Mouse (Mus musculus): ENCODE measurements around the gene Mnd1.

Gene Mnd1

DNA sequence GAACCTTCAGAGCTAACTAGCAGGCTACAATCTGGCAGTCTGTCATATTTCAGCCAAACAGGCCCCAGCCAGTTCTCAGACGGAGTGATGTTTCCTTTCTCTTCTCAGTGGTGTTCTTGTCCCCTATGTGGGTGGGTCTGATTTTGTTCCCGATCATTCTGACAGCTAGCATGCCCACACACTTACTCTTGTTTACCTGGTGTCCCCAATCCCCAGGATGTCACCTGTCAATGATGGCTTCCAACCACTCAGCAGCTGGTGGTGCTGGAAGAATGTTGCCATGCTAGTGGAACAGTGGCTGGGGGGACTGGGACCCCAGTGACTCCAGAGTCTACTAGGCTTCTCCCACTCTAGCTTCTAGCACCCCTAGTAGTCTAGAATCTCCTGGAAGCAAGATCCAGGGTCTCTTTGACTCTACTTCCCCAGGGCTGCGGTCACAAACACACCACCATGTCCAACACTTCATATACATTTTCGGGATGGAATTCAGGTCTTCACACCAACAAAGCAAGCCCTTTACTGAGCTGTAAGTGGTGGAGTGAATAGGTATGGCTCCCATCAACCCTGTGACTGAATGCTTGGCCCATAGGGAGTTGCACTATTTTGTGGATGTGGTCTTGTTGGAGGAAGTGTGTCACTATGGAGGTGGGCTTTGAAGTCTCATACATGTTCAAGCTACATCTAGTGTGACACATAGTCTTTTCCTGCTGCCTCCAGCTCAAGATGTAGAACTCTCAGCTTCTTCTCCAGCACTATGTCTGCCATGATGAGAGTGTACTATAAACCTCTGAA lies 2.2 kb upstream of the Mnd1 start:
- no peak for DNase-seq (ENCODE audit: low read depth, low spot score)

DNA sequence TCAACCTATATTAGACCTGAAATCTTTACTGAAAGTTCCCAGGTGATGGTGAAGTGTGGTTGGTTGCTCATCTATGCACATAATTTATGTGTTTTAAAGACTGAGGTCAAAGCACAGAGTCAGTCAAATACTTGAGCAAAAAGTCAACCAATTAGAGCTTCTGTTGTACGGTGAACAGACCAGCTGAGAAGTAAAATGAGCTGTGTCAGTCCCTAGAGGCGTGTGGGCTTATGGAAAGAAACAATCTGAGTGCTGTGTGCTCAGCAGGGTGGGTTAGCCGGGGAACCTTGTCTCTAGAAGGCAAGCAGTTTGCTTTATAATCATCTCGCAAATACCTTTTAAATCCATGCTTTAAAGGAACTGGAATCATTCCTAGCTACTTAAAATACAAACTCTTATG lies 1.4 kb upstream of the Mnd1 start:
- DNase-seq (ENCODE audit: low read depth, low spot score): no peak

DNA sequence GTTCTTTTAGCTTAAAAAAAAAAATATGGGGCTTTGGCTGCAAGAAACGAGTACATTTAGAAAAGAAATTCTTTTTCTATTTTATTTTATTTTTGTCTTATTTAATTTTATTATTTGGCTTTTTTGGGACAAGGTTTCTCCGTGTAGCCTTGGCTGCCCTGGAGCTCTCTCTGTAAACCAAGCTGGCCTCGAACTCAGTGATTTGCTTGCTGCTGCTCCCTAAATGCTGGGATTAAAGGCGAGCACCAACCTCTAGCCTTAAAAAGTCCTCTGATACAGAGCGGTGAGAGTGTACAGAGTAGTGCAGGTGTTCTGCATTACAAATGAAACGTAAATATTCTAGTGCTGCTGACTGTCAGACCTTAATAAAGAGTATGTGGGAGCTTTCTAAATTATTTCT lies 519 bp upstream of the Mnd1 start:
- no peak for DNase-seq (ENCODE audit: low read depth, low spot score)

DNA sequence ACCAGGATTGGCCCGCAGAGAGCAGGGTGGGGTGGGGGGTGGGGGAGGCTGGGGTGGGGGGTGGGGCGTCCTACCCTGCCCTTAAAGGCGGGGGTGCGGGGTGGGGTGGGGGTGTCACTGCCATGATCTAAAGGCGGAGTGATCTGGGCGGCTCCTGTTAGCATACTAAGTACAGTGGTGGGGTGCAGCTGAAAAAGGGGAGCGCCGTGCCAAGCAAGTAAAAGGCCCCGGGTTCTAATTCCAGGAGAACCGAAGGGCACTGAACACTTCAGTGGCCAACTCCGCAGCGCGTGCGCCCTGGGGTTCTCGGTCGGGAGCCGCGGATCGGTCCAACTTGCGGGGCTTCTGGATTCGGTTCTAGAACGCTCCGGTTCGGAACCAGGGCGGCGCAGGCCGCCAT lies 440 bp downstream of the Mnd1 start:
- no peak for DNase-seq (ENCODE audit: low read depth, low spot score)

DNA sequence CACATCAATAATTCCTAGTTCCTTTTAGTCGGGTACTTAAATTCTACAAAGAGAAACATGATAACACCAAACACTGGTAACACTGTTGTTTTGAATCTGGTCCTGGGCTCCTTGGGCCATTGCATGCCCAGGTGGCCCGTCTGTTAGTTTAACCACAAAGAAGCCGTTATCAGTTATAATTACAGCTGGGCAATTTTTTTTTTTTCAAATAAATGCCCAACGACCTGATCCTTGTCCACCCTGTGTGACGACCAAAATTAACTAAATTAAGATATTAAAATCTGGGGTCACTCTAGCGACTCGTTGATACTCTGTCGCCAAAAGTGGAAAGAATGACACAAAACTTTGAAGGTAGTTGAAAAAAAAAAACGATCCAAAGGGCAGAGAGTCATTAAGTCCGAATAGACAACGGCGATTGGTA lies 855 bp downstream of the Mnd1 start:
- DNase-seq (ENCODE audit: low read depth, low spot score): peak; percentile 11

DNA sequence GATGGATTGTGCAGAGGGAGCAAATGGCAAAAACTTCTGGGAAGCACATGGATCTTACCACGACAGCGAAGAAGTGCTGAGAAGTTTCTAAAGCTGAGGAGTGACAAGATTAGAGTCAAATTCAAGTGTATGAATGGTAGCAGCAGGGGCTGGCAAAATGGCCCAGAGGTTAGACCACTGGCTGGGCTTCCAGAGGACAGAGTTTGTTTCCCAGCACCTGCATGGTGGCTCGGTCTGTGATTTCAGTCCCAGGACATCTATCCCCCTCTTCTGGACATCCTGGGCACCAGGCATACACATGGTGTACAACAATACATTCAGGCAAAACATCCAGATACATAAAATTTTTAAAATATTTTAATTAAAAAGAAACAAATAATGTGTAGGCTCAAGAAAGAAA lies 5.8 kb downstream of the Mnd1 start:
- DNase-seq (ENCODE audit: low read depth, low spot score): no peak

DNA sequence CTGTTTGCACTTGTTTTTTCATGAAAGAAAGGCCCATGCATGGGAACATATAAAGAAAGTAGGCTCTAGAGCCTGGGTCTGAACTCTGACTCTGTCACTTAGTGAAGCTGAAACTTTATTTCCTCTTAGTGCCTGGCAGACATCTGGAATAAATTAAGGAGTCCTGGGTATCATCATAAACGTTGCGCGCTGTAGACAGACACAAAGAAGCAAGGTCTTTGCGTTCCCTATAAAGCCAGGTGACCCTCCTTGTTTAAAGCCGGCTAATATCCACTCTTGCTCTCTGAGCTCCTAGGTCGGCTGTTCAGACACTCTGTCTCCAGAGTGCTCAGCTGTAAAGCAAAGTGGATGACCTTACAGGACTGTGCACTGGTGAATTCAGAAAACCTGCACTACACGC lies 14.6 kb downstream of the Mnd1 start:
- DNase-seq (ENCODE audit: low read depth, low spot score): no peak

DNA sequence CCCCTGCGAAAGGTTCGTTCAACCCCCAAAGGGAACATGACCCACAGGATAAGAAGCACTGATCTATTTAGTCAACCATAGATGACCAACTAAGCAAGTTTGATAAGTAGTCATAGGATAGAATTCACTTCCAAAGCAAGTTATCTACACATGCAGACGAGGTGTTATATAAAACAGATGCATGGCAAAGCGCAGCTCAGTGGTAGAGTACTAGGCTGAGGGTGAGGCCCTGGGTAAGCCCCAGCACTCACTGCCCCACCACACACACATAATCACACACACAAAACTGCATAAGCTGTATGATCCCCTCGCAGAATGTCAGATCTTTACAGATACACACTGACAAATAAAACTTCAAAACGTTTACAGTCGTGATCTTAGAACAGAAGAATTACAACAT lies 19.1 kb downstream of the Mnd1 start:
- DNase-seq (ENCODE audit: low read depth, low spot score): no peak

DNA sequence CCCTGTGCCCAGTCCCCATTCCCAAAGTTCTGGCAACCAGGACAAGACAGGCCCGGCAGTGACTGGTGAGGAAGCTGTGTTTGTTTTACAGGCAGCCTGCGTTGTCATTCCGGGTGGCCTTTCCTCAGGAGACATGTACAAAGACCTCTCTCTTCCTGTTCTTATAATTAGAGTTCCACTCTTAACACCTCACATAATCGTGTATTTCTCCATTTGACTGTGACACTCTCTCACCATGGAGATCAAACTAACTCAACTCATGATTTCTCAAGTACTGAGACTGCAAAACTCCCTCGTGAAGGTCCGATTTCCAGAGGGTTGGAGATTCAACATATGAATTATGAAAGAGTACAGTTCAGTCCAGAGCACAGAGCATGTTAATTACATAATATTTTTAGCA lies 19.7 kb downstream of the Mnd1 start:
- no peak for DNase-seq (ENCODE audit: low read depth, low spot score)

DNA sequence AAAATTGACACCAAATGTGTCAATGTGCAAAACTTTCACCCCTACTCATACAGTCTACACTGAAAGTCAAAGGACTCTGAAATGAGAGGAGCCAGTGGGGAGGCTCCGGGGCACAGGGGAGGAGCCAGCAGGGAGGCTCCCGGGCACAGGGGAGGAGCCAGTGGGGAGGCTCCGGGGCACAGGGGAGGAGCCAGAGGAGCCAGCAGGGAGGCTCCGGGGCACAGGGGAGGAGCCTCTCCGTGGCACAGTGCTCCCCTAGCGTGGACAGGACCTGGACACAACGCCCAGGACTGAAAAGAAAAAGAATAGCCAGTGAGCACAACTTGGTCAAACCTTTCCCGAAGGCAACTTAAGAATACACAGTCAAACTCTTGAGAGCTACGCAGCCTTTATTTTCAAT lies 20.2 kb downstream of the Mnd1 start:
- no peak for DNase-seq (ENCODE audit: low read depth, low spot score)

DNA sequence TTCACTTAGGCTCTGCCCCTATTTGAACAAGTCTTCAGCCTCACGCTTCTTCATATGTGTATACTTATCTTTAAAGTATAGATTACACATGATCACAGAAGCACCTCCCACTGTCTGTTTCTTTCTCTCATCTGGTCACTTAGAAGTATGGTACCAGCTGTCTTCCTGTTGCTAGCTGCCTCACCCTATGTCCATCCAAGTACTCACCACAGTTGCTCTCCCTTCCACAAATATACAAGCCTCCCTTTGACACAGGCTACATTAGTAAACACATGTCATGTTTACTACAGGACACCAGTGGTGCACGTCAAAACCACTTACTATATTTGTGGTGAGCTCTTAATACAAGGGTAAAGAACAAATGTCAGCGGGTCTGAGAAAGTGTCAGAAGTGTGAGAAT lies 24.2 kb downstream of the Mnd1 start:
- no peak for DNase-seq (ENCODE audit: low read depth, low spot score)

DNA sequence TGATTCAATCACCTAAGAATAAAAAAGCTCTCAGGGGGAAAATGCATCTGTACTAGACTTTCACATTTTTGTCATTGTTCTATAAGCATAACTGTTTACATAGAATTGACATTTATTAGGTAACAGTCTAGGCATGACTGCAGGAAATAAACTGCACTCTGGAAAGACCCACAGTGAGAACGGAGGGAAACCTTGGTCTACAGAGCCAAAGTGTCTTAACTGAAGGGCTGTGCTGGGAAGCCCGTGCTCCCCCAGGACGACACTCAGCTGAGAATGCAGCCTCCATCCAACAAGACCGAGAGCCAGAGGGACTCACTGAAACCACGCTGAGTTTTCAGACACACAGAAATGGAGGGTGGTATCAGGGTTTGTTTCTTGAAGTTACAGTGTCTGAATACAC lies 24.8 kb downstream of the Mnd1 start:
- no peak for DNase-seq (ENCODE audit: low read depth, low spot score)

DNA sequence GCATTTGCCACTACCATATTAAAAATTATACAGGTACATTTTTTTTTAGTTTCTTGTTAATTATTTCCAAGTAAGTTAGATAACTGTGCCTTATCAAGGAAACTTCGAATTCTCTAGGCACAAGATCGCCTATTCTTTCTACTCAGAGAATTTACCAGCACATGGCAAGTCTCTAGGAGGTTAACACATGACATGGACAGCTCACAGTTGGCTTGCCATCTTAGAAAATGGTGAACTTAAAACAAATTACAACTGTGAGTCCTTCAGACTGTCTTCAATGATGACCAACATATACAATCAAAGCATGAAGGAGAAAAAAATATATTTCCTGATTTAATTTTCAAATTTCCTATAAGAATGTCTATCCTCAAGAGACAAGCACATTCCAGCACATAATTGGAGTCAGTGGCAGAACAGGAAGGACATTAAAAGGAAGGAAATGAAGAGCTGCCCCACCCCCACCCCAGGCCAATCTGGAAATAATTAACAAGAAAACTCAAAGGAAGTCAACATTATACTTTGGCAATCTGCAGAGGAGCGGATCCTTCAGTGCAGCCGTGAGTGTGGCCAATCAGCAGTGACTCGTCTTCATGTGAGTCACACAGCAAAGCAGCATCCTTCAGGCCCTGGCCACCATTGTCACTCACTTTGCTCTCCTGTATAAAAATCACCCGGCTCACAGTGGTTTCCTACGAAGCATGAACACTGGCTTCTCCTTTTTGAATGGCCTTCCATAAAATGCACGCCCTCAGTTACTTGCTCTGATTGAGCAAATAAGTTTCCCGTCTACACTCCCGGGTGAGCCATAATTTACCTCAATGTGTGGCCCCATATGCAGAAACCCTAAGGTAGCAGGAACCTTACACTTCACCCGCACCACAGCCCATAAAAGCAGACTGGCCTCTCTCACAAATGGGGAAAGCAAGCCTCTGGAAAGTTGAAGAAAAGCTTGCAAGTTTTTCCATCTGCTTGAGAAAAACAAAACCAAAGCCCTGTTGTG lies 26.4 kb downstream of the Mnd1 start:
- DNase-seq (ENCODE audit: low read depth, low spot score): no peak

DNA sequence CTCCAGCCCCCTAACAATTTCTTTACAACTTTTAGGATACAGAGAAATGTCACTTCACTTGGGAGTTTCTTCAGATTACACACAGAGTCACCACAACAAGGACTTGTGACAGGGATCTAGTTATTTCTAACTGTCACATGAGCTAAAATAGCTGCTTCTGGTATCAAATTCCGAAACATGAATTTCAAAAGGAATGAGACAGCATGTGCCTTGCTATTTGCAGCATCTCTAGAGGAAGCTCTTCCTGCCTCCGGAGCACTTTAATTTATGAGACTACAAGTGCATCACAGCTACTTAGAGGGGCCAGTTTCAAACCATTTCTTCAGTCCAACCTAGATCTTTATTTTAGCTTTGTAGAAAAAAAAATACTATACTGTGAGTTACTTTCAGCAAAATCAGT lies 28.2 kb downstream of the Mnd1 start:
- no peak for DNase-seq (ENCODE audit: low read depth, low spot score)

DNA sequence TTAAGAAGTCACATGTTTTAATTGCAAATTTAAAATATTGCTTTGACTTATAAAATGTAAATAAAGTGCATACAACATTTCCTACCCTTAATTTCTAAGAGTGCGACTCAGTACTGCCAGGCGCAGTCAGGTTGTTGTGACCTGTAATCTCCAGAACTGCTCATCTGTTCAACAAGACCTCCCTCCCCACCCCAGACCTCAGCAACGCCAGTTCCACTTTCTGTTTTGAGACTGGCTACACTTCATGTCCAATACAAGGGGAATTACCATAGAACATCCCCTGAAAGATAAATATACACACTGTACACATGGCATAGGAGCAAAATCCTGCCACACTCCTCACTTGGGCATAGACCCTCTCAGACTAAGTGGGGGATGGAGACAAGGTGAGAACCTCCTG lies 28.9 kb downstream of the Mnd1 start:
- DNase-seq (ENCODE audit: low read depth, low spot score): no peak

DNA sequence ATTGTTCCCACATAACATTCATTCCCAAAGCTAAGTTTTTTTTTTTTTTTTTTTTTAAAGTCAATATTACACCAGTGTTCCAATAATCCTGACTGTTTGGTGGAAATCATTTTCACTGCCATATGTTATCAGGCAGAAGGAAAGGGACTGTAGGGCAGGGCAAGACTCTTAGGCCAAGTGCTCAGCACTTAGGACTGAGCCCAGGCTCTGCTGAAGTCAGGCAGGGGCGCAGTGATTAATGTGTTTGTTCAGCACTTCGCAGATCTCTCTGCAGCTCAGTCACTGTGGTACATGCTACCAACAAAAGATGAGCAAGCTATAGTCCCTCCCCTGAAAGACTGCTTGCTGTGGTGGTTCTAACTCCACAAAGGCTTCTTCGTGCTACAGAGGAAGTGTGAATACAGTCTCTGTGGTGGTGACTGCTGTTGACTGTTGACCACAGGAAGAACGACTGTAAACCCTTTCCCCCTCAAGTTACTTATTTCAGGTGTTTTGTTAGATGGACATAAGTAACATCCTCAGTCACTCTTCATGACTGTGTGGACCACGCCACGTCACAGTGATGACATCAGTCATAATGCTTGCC lies 29.8 kb downstream of the Mnd1 start:
- DNase-seq (ENCODE audit: low read depth, low spot score): no peak

DNA sequence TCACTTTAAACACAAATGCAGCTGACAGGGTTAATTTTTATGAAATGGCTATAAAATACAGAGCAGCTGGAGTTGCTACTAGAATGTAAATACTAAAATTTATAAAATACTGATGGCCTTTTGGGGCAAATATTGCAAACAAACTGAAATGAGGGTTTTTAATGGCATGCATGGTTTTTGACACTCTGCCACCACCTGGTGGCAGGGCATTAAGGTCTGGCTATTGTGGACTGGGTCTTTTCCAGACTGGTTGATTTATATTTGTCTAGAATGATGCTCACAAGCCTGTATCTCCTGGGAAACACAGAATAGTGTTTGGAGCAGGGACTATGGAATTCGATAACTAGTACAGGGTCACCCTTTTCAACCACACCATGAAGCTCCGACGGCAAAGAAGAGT lies 32.1 kb downstream of the Mnd1 start:
- DNase-seq (ENCODE audit: low read depth, low spot score): no peak

DNA sequence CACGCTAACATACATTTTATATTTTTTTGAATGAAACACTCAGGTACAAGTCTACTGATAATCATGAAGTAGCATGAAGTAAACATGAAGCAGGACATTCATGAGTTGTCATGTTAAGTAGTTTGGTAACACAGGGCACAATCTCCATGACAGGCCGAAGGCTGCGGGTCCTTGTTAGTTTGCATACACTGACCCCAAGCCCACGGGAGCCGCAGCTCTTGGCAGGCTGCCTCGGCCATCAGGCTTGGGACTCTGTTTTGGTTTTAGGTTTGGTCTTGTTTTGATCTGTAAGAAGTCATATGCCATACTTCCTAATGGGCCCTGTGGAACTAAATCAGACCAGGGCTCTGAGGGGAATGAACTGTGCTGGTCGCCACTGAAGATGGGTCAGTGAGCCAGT lies 36.9 kb downstream of the Mnd1 start:
- no peak for DNase-seq (ENCODE audit: low read depth, low spot score)

DNA sequence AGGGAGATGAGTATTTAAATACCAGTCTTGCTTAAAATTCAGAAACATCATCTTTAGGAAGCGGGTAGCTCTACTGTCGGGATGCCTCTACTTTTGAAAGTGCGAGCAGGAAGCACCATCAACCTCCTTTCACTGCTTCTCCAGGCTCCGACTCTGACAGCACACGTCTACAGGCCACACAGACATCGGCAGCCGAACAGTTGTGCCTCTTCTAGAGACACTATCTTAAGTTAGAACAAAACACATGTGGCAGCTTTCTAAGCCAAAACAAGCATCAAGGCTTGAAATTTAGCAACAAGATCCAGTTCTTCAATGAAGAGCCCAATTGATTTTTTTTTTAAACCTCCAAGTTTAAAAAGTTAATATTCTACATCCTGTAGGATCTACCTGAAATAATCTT lies 37.4 kb downstream of the Mnd1 start:
- no peak for DNase-seq (ENCODE audit: low read depth, low spot score)

DNA sequence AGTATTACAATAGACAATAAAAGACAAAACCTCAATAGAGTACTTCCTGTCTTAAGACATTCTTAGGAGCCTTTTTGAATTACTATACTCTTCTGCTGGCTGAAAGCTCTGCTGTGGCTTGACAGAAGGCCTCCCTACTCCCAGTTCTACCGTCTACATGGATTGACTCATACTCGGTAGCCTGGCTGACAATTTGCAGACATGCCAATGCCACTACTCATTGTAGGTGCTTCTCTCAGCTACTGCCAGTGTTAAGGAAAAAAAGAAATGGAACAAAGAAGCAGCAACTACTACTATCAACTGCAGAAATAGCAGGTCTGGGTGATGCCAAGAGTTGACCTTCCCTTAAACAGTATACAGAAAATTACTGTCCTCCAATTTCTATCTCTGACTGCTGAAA lies 47.0 kb downstream of the Mnd1 start:
- DNase-seq (ENCODE audit: low read depth, low spot score): no peak

DNA sequence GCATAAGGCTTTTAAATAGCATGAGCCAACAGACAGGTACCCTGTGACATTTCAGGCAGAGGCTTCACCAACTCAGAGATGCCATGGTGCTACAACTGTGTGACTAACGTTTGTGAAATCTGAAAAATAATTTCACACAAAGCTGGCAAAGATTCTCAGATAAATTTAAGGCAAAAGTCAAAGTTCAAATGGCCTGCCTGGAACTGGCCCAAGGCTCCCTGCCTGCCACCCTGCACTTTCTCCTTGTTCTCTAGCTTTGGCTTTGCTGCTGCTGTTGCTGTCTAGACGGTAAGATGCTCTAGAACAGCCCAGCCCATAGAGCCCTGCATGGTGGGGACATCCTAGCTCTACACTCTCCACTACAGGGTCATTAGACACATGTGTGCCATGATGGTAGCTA lies 49.5 kb downstream of the Mnd1 start:
- no peak for DNase-seq (ENCODE audit: low read depth, low spot score)

DNA sequence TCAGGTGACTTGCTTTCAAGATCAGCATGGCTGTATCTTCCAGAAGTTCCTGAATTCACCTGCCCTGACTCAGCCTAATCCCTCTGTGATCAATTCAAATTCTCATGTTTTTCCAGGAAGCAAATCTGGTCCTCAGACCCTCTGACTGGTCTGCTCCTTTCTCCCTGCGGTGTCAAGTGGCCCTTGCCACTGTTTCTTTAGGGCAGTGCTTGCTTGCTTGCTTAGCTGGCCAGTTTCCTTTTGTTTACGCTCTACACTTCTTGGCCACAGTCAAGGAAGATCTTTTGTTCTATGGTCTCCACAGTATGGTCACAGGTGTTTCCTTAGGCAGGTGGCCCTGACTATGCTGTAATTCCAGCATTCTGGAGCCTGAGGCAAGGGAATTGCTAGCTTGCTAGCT lies 52.0 kb downstream of the Mnd1 start:
- no peak for DNase-seq (ENCODE audit: low read depth, low spot score)

DNA sequence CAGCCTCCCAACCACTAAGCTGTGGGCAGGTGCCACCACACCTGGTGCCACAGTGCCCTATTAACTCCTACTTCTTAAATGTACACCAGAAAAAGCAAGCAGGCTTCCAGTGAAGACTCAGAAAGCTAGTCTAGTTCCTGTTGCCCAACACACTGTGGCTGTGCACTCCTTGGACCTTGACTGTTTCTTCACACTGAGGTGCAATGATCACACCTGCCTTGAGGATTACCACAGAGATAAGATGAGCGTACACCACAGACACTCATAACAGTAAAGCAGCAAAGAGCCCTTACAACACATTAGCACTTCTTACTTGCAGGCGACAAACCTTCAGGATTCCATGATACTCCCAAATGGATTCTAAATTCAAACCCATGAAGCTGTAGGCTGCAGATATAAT lies 62.7 kb downstream of the Mnd1 start:
- DNase-seq (ENCODE audit: low read depth, low spot score): no peak
